Mouse (Mus musculus): ENCODE measurements around the gene Olfml3. TPM values are rescaled to one million over a fixed set of nuclear protein-coding genes. Genes with fewer than 3 reads are reported as not detected.

Gene Olfml3
- total RNA-seq (2021), result 1 to 10 TPM; 5.2 TPM
- long read RNA-seq, experiment 1, full-length matches to known transcripts, result 1 of 2 reads
- long read RNA-seq, experiment 1, partial matches to known transcripts, result 0 of 2 reads
- long read RNA-seq, experiment 1, other reads (novel, unspliced or antisense), result 1 of 2 reads
- long read RNA-seq, experiment 2, full-length matches to known transcripts, result 14 of 17 reads
- long read RNA-seq, experiment 2, partial matches to known transcripts, result 0 of 17 reads
- long read RNA-seq, experiment 2, other reads (novel, unspliced or antisense), result 3 of 17 reads

- peak; percentile 80 for DNase-seq
These were observed at the start of gene Olfml3 for GRCm38 (mm10) chr3:103737778-103738571. Gene Olfml3 (minus strand): TSS chr3:103738001.

GRCm38 (mm10) chr3:103787225-103787624 lies 49.4 kb upstream of the Olfml3 start:
- DNase-seq, result no peak

DNA sequence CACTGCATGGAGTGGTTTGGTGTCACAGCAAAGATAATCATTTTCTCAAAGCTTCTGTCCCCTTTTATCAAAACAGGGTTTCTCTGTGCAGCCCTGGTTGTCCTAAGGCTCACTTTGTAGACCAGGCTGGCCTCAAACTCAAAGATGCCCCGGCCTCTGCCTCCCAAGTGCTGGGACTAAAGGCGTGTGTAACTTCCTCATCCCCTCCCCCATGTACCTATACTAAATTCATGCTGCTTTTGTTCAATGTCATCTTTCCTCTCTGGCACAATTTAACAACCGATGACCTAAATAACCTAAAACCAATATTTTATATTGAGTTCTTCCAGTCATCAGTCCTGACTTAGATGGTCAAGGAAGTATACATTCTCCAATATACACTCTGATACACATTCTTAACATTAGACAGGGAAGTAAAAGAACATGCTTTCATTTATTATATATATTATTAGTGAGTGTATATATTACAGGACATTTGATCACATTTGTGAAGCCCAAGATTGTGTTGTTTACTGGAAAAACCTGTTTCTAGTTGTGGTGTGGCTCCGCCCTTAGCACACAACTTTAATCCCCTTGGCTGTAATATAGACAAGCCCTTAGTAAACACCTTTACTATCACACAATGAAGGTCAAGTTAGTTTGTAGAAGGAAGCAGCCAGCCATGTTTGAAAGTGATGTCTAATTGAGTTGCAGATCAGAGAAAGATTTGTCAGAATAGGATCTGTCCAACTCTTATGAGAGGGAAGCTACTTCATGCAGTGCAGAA lies 45.2 kb upstream of the Olfml3 start:
- no peak for DNase-seq

DNA sequence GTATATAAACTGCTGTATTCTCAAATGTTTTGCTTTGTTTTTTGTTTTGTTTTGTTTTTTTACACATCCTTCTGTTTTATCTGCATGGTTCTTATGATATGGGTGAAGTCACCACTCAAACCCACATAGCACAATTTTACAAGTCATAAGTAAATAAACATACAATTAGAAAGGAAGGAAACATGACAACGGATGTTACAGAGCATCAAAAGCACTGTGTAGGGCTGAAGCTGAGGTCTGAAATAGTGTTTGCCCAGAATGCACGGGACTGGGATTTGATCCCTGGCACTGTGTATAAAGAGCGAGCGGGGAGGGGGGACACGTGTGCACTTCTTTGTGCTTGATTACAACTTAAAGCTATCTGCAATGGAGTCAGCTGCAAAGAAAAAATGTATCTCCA lies 43.0 kb upstream of the Olfml3 start:
- no peak for DNase-seq

DNA sequence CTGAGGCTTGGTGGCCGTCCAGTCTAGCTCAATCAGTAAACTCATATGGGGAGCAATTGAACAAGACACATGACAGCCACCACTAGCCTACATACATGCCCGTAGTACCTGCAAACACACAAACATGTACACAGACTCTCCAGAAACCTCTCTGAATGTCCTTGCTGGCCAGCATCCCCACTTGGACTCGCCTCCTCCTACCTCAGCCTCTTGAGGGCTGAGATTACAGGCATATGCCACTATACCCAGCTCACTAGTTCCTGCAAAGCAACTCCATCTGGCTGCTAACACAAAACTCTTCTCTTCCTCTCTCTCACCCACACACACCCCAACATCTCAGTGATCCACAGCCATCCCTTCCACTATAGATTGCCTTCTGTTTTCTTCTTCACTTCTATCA lies 42.5 kb upstream of the Olfml3 start:
- no peak for DNase-seq

GRCm38 (mm10) chr3:103779183-103779582 lies 41.4 kb upstream of the Olfml3 start:
- no peak for DNase-seq

DNA sequence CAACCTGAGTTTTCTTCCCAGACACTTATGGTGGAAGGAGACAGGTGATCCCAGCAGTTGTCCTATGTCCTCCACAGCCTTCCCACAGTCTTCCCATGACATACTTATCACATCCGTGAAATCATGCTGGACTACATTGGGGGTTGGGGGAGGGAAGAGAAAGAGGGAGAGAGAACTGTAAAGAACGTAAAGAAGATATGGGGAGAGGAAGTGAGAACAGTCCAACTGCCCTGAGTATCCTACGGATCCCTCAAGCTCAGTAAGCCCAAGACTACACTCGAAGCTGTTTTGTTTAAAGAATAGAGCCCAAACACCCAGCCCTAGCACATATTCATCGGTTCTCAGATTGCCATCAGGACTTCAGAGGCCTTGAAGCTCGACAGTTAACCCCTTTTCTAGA lies 40.9 kb upstream of the Olfml3 start:
- DNase-seq, result no peak

- DNase-seq, result no peak
These were observed 40.1 kb upstream of the Olfml3 start for GRCm38 (mm10) chr3:103777940-103778339.

DNA sequence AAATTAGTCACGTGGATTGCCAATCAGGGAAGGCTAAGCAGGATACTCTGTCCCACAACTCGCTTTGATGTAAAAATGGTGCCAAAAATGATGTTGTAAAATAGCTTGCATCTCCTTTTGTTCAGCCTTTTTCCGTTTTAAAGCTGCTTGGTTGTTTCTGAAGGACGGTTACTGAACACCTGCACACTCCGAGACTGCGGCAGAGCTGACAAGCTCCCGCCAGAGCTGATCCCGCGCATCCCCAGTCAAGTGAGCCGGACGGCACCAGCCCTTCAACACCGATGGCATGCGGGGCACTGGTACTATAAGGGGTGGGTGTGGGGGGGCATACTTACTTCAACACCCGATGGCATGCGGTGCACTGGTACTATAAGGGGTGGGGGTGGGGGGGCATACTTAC lies 36.2 kb upstream of the Olfml3 start:
- DNase-seq, result no peak

DNA sequence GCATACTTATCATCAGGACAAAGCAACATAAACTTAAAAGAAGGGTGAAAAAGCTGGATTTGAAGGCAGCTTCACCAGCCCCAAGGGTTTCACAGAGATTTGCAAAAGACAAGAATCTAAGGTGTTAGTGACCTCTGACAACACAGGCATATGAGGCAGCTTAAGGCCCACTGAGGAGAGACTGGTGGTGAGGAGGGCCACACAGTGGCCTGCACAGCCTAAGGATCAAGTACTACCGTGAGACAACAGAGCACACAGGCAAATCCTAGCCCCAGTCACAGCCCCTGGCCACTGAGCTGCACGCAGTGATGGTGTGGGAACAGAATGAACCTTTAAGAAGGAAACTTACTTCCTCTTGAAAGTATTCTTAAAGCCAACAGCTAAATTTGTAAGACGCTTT lies 35.7 kb upstream of the Olfml3 start:
- DNase-seq, result no peak

- no peak for DNase-seq
These were observed 35.0 kb upstream of the Olfml3 start for GRCm38 (mm10) chr3:103772846-103773245.

DNA sequence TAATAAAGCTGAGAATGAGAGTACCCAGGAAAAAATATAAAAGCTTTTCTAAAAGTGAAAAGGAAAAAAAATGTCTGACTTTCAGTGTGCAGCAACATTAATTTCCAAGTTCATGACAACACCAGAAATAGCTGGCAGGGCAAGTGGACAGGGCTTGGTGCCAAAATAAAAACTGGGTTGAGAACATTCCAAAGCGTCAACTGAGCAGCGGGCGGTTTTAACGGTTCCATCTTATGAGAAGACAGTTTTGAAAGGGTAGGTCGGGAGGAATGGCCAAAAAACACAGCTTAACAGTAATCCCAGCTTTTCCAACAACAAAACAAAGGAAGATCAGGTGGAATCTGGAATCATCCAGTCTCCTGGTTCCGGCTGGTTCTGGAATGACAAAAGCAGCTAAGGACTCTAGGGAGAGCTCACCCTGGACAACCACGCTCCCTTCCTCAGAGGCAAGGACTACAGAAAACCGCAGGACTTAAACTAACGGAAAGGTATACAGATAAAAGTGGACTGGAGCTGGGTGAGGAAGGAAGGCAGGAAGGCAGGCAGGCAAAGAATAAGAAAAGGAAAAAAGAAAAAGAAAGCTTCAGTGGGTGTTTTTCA lies 33.8 kb upstream of the Olfml3 start:
- DNase-seq, result peak; percentile 72

GRCm38 (mm10) chr3:103766789-103767188 lies 29.0 kb upstream of the Olfml3 start:
- no peak for DNase-seq

GRCm38 (mm10) chr3:103759261-103759970 lies 21.6 kb upstream of the Olfml3 start:
- DNase-seq, result no peak

DNA sequence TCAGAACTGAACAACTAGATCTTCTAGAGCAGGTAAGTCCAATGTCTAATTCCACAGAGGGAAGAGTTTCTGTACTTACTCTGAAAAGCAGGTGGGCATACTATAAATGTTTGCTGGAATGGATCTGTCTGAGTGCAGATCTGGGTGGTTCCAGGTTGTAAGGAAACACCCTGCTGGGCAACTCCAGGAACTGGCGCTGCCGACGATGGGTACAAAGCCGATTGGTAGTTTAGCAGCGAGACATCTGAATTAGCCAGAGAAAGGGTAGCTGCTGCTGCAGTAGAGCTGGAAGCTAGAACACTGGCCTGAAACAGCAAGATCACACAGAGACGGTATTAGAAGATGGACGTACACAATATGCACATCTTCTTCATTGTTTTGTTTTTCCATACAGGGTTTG lies 20.7 kb upstream of the Olfml3 start:
- no peak for DNase-seq

DNA sequence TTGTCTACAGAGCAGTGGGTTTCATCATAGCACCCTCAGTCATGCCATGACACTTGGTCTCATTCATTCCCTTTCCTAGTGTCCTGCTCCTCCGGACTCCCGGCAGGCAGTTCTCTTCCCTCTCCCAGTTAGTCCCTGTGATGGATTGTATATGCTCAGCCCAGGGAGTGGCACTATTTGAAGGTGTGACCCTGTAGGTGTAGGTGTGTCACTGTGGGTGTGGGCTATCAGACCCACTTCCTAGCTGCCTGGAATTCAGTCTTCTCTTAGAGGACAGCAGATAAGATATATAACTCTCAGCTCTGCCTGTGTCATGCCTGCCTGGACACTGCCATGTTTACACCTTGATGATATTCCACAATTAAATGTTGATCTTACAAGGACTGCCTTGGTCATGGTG lies 19.1 kb upstream of the Olfml3 start:
- DNase-seq, result no peak

- DNase-seq, result no peak
These were observed 17.6 kb upstream of the Olfml3 start for GRCm38 (mm10) chr3:103755351-103755750.

DNA sequence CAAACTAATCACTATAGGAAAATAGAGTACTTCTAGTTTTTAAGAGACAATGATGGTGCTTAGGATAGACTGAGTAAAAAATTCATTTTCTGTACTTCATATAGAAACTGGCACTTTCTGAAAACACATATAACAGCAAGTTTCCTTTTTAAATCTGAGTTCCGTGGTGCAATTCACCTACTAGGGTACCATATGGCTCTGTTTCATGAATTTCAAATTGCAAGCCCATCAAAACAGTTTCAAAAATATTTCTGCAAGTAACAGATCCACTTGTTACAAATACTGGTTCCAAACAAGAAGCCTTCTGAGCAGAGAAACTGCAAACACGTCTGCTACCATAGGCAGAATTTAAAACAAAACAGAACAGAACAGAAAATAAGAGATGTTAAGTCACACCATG lies 13.8 kb upstream of the Olfml3 start:
- DNase-seq, result no peak

- DNase-seq, result no peak
These were observed 8.9 kb upstream of the Olfml3 start for GRCm38 (mm10) chr3:103746711-103747110.

GRCm38 (mm10) chr3:103745001-103745770 lies 7.4 kb upstream of the Olfml3 start:
- DNase-seq, result no peak

DNA sequence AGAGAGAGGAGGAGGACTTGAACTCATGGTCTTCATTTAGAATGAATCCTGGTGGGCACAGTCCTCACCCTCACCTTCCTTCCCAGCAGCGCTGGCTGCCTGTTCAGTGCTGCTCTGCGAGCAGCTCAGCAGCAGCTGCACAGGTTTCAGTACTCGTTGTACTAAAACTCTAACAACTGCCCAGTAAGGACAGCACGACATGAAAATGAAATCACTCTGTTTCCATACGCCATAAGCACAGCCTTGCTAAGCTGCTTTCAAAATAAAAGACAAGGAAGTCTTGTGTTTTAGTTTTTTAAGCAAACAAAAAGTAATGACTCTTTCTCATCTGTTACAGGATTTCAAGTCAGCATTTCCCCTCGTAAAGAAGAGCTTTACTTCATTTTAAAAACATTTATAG lies 5.4 kb upstream of the Olfml3 start:
- no peak for DNase-seq

All from gastrocnemius, postnatal 25 days (tissue).